Mouse (Mus musculus) kidney, adult 2 months (tissue): ENCODE measurements around the gene Myh1.

Experiments used
- CTCF ChIP-seq: fragments of 200-500 bp; conservative IDR thresholded peaks from 2 replicates; pipeline ENCODE4 v1.5.1; 2011; ENCODE audit warnings: low read depth, mild to moderate bottlenecking, control low read depth, low read length, moderate library complexity, mixed read lengths; ENCODE audit not compliant: insufficient read depth, insufficient read length
- POLR2A ChIP-seq: fragments of 200-500 bp; IDR thresholded peaks from one replicate; pipeline ENCODE4 v1.6.1; 2011; ENCODE audit warnings: low read depth, low read length, control low read depth

DNA sequence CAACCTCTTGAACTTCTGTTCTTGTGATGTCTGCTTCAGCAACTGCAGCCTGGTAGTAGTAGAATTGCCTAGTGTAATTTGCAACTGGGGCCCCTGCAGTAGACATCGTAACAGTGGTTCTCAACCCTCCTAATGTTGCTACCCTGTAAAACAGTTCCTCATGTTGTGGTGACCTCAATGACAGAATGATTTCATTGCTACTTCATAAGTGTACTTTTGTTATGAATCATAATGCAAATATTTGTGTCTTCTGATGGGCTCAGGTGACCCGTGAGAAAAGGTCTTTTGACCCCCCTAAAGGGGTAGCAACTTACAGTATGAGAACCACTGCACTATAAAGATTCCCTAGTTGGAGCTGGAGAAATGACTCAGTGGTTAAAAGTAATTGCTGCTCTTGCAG lies 27.4 kb upstream of the Myh1 start:
- no peak for TF ChIP-seq POLR2A
- no peak for TF ChIP-seq CTCF
